Comparison of ENCODE assay signal across 18 mouse cellular contexts in genomic region chr2:19562114-19562829, GRCm38 (mm10). TPM values are rescaled to one million over a fixed set of nuclear protein-coding genes. Genes with fewer than 3 reads are reported as not detected.
DNase-seq lines count a peak whose midpoint lies in the region; ATAC-seq lines count a peak whose summit lies in the region.
"Had no signal": no experiment of that assay in that cellular context is flagged by ENCODE, and none has a peak within 500 bp of the region (broad histone marks: within the 10 kb centered on the region; RNA-seq: fewer than 3 reads in every experiment).

No protein-coding gene starts in this region.

- 62% methylated on average over 5 of the region's 5 CpGs for WGBS in forebrain, embryonic 15.5 days
- WGBS in forebrain, embryonic 14.5 days, result 56% methylated on average over 5 of the region's 5 CpGs
- 62% methylated on average over 5 of the region's 5 CpGs for WGBS in embryonic facial prominence, embryonic 12.5 days
- WGBS in hindbrain, embryonic 12.5 days, result 29% methylated on average over 5 of the region's 5 CpGs
- 53% methylated on average over 5 of the region's 5 CpGs for WGBS in midbrain, embryonic 15.5 days

- H3K4me2 ChIP-seq in forebrain, embryonic 15.5 days (replicated peaks), result no peak overlapping the region
- H3K4me2 ChIP-seq in forebrain, embryonic 14.5 days (ENCODE audit: low read length), result no peak overlapping the region
- H3K4me2 ChIP-seq in embryonic facial prominence, embryonic 12.5 days (replicated peaks), result no peak overlapping the region
- no peak overlapping the region for H3K4me2 ChIP-seq in hindbrain, embryonic 12.5 days (replicated peaks)
- H3K4me2 ChIP-seq in midbrain, embryonic 15.5 days, result no peak overlapping the region
- H3K4me2 ChIP-seq: kidney, embryonic 15.5 days; limb, embryonic 13.5 days; liver, embryonic 15.5 days had no signal

- H3K9ac ChIP-seq in forebrain, embryonic 15.5 days (replicated peaks), result no peak overlapping the region
- H3K9ac ChIP-seq in forebrain, embryonic 14.5 days (ENCODE audit: low read length), result no peak overlapping the region
- H3K9ac ChIP-seq in embryonic facial prominence, embryonic 12.5 days, result no peak overlapping the region
- H3K9ac ChIP-seq in hindbrain, embryonic 12.5 days, result no peak overlapping the region
- H3K9ac ChIP-seq in midbrain, embryonic 15.5 days, result no peak overlapping the region
- H3K9ac ChIP-seq: kidney, embryonic 15.5 days; limb, embryonic 13.5 days; liver, embryonic 15.5 days had no signal

- H3K27me3 ChIP-seq in forebrain, embryonic 15.5 days, result no peaks in the 10 kb centered on the region
- no peaks in the 10 kb centered on the region for H3K27me3 ChIP-seq in forebrain, embryonic 14.5 days (replicated peaks; ENCODE audit: control insufficient read depth, insufficient read depth, low read length)
- H3K27me3 ChIP-seq in embryonic facial prominence, embryonic 12.5 days, result no peaks in the 10 kb centered on the region
- peaks cover 7% of the 10 kb centered on the region for H3K27me3 ChIP-seq in hindbrain, embryonic 12.5 days
- H3K27me3 ChIP-seq in midbrain, embryonic 15.5 days (replicated peaks), result 0 out of 2 replicates have a peak, but pooled peaks cover 3% of the 10 kb centered on the region
- H3K27me3 ChIP-seq: kidney, embryonic 15.5 days; limb, embryonic 13.5 days; liver, embryonic 15.5 days had no signal

- no peak overlapping the region for H3K4me3 ChIP-seq in forebrain, embryonic 15.5 days
- H3K4me3 ChIP-seq in forebrain, embryonic 14.5 days (ENCODE audit: low read depth, low read length), result no peak overlapping the region
- H3K4me3 ChIP-seq in embryonic facial prominence, embryonic 12.5 days, result no peak overlapping the region
- no peak overlapping the region for H3K4me3 ChIP-seq in hindbrain, embryonic 12.5 days
- H3K4me3 ChIP-seq in midbrain, embryonic 15.5 days, result no peak overlapping the region
- H3K4me3 ChIP-seq: gastrocnemius, adult 2 months; kidney, embryonic 15.5 days; left cerebral cortex, adult 2 months; limb, embryonic 13.5 days; liver, embryonic 15.5 days had no signal

- H3K36me3 ChIP-seq in forebrain, embryonic 15.5 days, result no peaks in the 10 kb centered on the region
- H3K36me3 ChIP-seq in forebrain, embryonic 14.5 days (ENCODE audit: control insufficient read depth, insufficient read depth, low read length), result no peaks in the 10 kb centered on the region
- no peaks in the 10 kb centered on the region for H3K36me3 ChIP-seq in embryonic facial prominence, embryonic 12.5 days
- H3K36me3 ChIP-seq in hindbrain, embryonic 12.5 days, result no peaks in the 10 kb centered on the region
- H3K36me3 ChIP-seq in midbrain, embryonic 15.5 days (replicated peaks), result no peaks in the 10 kb centered on the region
- H3K36me3 ChIP-seq: G1E; kidney, embryonic 15.5 days; limb, embryonic 13.5 days; liver, embryonic 15.5 days had no signal

- H3K9me3 ChIP-seq in forebrain, embryonic 15.5 days, result no peaks in the 10 kb centered on the region
- H3K9me3 ChIP-seq in forebrain, embryonic 14.5 days (replicated peaks; ENCODE audit: control insufficient read depth, low read length), result no peaks in the 10 kb centered on the region
- no peaks in the 10 kb centered on the region for H3K9me3 ChIP-seq in embryonic facial prominence, embryonic 12.5 days
- H3K9me3 ChIP-seq in hindbrain, embryonic 12.5 days (replicated peaks), result no peaks in the 10 kb centered on the region
- H3K9me3 ChIP-seq in midbrain, embryonic 15.5 days, result no peaks in the 10 kb centered on the region
- H3K9me3 ChIP-seq: G1E; kidney, embryonic 15.5 days; limb, embryonic 13.5 days; liver, embryonic 15.5 days had no signal

- no peaks in the 10 kb centered on the region for H3K4me1 ChIP-seq in forebrain, embryonic 15.5 days
- no peaks in the 10 kb centered on the region for H3K4me1 ChIP-seq in forebrain, embryonic 14.5 days (ENCODE audit: control insufficient read depth, insufficient read depth, low read length)
- no peaks in the 10 kb centered on the region for H3K4me1 ChIP-seq in embryonic facial prominence, embryonic 12.5 days
- H3K4me1 ChIP-seq in hindbrain, embryonic 12.5 days, result peaks cover 7% of the 10 kb centered on the region; the same call in 1 of the 2 replicates
- H3K4me1 ChIP-seq in midbrain, embryonic 15.5 days, result no peaks in the 10 kb centered on the region
- H3K4me1 ChIP-seq: kidney, embryonic 15.5 days; limb, embryonic 13.5 days; liver, embryonic 15.5 days had no signal

- no peak for DNase-seq in forebrain, embryonic 14.5 days (ENCODE audit: low spot score)
- no peak for DNase-seq in frontal cortex, postnatal 25 days (ENCODE audit: low spot score in 2 of 2)
- no peak for DNase-seq in urinary bladder, postnatal 25 days (ENCODE audit: low spot score)
- DNase-seq: cerebellum, adult 2 months; gastrocnemius, adult 2 months; heart, postnatal 10 days; lung, postnatal 10 days; right cerebral cortex, postnatal 14 days had no signal

- ATAC-seq in forebrain, embryonic 15.5 days (replicated peaks), result peak; percentile 41; the same call in 1 of the 2 replicates
- ATAC-seq in forebrain, embryonic 14.5 days, result no peak
- 0 out of 2 replicates have a peak, but pooled peaks have one; percentile 41 for ATAC-seq in embryonic facial prominence, embryonic 12.5 days (ENCODE audit: insufficient number of reproducible peaks, insufficient read depth, low FRiP score, low TSS enrichment)
- peak; percentile 93 for ATAC-seq in hindbrain, embryonic 12.5 days (ENCODE audit: low FRiP score)
- ATAC-seq in midbrain, embryonic 15.5 days (replicated peaks), result 0 out of 2 replicates have a peak, but pooled peaks have one; percentile 52

- H3K27ac ChIP-seq in forebrain, embryonic 15.5 days (replicated peaks), result no peak overlapping the region
- no peak overlapping the region for H3K27ac ChIP-seq in forebrain, embryonic 14.5 days (ENCODE audit: low read depth, low read length)
- H3K27ac ChIP-seq in embryonic facial prominence, embryonic 12.5 days, result no peak overlapping the region
- no peak overlapping the region for H3K27ac ChIP-seq in hindbrain, embryonic 12.5 days
- no peak overlapping the region for H3K27ac ChIP-seq in midbrain, embryonic 15.5 days
- H3K27ac ChIP-seq: gastrocnemius, adult 2 months; kidney, embryonic 15.5 days; left cerebral cortex, adult 2 months; limb, embryonic 13.5 days; liver, embryonic 15.5 days had no signal

RNA-seq across cellular contexts. Expression of gene 4921504E06Rik, which starts 8.6 kb away (rescaled TPM):
- polyA plus RNA-seq in forebrain, embryonic 15.5 days (2015; fragmentation: Nextera tagmentation; extraction: Ambion mirVana), result not detected in 2 replicates
- not detected in 2 replicates for polyA plus RNA-seq in forebrain, embryonic 14.5 days (2014; fragmentation: Nextera tagmentation; extraction: Ambion mirVana)
- not detected in 2 replicates for polyA plus RNA-seq in embryonic facial prominence, embryonic 12.5 days (2016; fragmentation: Nextera tagmentation; extraction: Ambion mirVana)
- 0.48 and 0.75 TPM in 2 replicates for polyA plus RNA-seq in hindbrain, embryonic 12.5 days (2016; fragmentation: Nextera tagmentation; extraction: Ambion mirVana)
- polyA plus RNA-seq in midbrain, embryonic 15.5 days (2015; fragmentation: Nextera tagmentation; extraction: Ambion mirVana), result not detected in 2 replicates
- polyA plus RNA-seq: cerebellum, adult 2 months; G1E; intestine, embryonic 14.5 days; kidney, embryonic 15.5 days; limb, embryonic 13.5 days; liver, embryonic 15.5 days had no signal
